Mouse (Mus musculus) forebrain, embryonic 14.5 days (tissue): ENCODE data around the gene Mgat3. TPM values are rescaled to one million over a fixed set of nuclear protein-coding genes. Genes with fewer than 3 reads are reported as not detected.

Experiments used
- ATAC-seq: fragments of 200-750 bp; cut with Nextera tagmentation; 2 replicates; pipeline ENCODE4 v1.8.0; 2017; ENCODE audit warnings: mild to moderate bottlenecking, moderate library complexity
- DNase-seq: peaks from one replicate; pipeline ENCODE4 v3.0.0-alpha.2; 2015; ENCODE audit warnings: low spot score
- H3K27ac ChIP-seq: fragments of 300-500 bp; sonication (generic); 2 replicates; pipeline ENCODE4 v1.5.1; 2014; ENCODE audit warnings: low read depth, mild to moderate bottlenecking, control low read depth, low read length, moderate library complexity
- H3K27me3 ChIP-seq: fragments of 300-500 bp; sonication (generic); replicated peaks from 2 replicates; pipeline ENCODE4 v1.6.1; 2014; ENCODE audit warnings: low read length, control low read depth, mixed read lengths; ENCODE audit not compliant: control insufficient read depth, insufficient read depth
- H3K36me3 ChIP-seq: fragments of 300-500 bp; sonication (generic); 2 replicates; pipeline ENCODE4 v1.6.1; 2014; ENCODE audit warnings: low read length, control low read depth; ENCODE audit not compliant: control insufficient read depth, insufficient read depth
- H3K4me1 ChIP-seq: fragments of 300-500 bp; sonication (generic); 2 replicates; pipeline ENCODE4 v1.6.1; 2014; ENCODE audit warnings: antibody characterized with exemption, low read length, control low read depth; ENCODE audit not compliant: control insufficient read depth, insufficient read depth
- H3K4me2 ChIP-seq: fragments of 300-500 bp; sonication (generic); 2 replicates; pipeline ENCODE4 v1.6.1; 2014; ENCODE audit warnings: mild to moderate bottlenecking, control low read depth, low read length
- H3K4me3 ChIP-seq: fragments of 300-500 bp; sonication (generic); 2 replicates; pipeline ENCODE4 v1.5.1; 2014; ENCODE audit warnings: low read depth, low read length, control low read depth
- H3K9ac ChIP-seq: fragments of 300-500 bp; sonication (generic); 2 replicates; pipeline ENCODE4 v1.6.1; 2014; ENCODE audit warnings: mild to moderate bottlenecking, low read length, control low read depth, moderate library complexity
- H3K9me3 ChIP-seq: fragments of 300-500 bp; sonication (generic); replicated peaks from 2 replicates; pipeline ENCODE4 v1.6.1; 2016; ENCODE audit warnings: low read length, control low read depth, mixed read lengths; ENCODE audit not compliant: control insufficient read depth
- WGBS: fragments of 180-500 bp; shearing (Covaris S2); extraction: QIAGEN DNeasy Blood & Tissue Kit; methylation state at CpG from one replicate; pipeline ENCODE4 v1.1.7; 2014; 5-methylcytosine and 5-hydroxymethylcytosine counted together
- polyA plus RNA-seq: library from polyadenylated mRNA; unstranded; fragments of >200 nt; fragmentation: Nextera tagmentation; extraction: Ambion mirVana; gene quantifications from 2 replicates; pipeline ENCODE4 v1.2.1, GENCODE M21; 2014

Gene Mgat3
- polyA plus RNA-seq, 1 experiment from 2014 or later = 11.7 TPM

DNA sequence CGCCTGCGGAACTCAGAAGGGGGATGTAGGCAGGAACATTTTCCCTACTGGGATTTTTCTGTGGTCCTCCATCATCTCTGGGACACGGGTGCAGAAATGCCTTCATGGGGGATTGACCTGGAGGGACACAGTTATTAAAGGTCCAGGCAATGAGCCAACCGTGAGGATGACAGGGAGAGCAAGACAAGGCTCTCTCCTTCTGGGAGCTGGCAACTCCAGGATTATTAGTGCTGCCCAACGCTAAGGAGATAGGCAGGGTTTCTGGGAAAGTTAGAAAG lies 1.0 kb downstream of the Mgat3 start:
- peak overlapping the region; percentile 92 for H3K4me3 ChIP-seq
- peaks cover 10% of the 10 kb centered on the region; the same call in 1 of the 2 replicates for H3K4me1 ChIP-seq
- no peaks in the 10 kb centered on the region for H3K36me3 ChIP-seq
- 2% methylated on average over 5 of the region's 5 CpGs for WGBS
- no peaks in the 10 kb centered on the region for H3K9me3 ChIP-seq
- no peak for ATAC-seq
- H3K4me2 ChIP-seq = peak overlapping the region; percentile 85
- DNase-seq = peak; percentile 28
- H3K9ac ChIP-seq = peak overlapping the region; percentile 97
- no peaks in the 10 kb centered on the region for H3K27me3 ChIP-seq
- peak overlapping the region; percentile 49; the same call in 1 of the 2 replicates for H3K27ac ChIP-seq

DNA sequence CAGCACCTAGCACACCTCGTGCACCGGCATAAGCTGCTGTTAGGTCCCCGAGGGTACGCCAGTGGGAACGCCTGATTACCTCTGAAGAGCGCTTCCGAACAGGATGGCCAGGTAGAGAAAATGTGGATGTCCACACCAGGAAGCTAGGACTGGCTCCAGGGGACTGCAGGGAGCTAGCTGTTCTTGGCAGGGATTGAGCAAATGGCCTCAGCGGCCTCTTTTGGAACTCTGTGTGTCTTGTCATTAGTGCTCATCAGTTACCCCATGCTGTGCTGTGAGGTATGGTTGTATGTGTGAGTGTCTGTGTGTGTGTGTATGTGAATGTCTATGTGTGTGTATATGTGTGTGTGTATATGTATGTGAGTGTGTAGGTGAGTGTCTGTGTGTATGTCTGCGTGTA lies 1.8 kb downstream of the Mgat3 start:
- 71% methylated on average over 9 of the region's 9 CpGs for WGBS
- H3K36me3 ChIP-seq = no peaks in the 10 kb centered on the region
- peak overlapping the region; percentile 42; the same call in 1 of the 2 replicates for H3K9ac ChIP-seq
- H3K27ac ChIP-seq = no peak overlapping the region
- H3K27me3 ChIP-seq = no peaks in the 10 kb centered on the region
- no peak for DNase-seq
- no peak for ATAC-seq
- peak overlapping the region; percentile 92 for H3K4me3 ChIP-seq
- no peaks in the 10 kb centered on the region for H3K9me3 ChIP-seq
- H3K4me2 ChIP-seq = peak overlapping the region; percentile 85
- peaks cover 10% of the 10 kb centered on the region; the same call in 1 of the 2 replicates for H3K4me1 ChIP-seq

DNA sequence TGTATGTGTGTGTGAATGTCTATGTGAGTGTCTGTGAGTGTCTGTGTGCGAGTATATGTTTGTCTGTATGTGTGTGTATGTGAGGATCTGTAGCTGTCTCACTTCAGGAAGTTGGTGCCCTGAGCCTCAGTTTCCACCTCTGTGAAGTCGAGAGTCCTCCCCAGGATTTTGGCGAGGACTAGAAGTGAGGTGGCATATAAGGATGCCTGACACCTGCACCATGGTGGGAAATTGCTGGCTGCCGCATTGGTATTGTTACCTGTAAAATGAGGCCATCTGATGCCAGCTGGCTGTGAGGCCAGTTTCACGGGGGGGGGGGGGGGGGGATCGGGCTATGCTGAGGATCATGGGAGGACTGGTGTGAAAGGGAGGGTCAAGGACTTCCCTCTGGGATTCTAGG lies 2.2 kb downstream of the Mgat3 start:
- Histone ChIP-seq H3K4me3 (peak overlapping the region; percentile 92; the same call in 1 of the 2 replicates), H3K9me3 (no peaks in the 10 kb centered on the region), H3K36me3 (no peaks in the 10 kb centered on the region), H3K9ac (no peak overlapping the region), H3K4me1 (peaks cover 10% of the 10 kb centered on the region; the same call in 1 of the 2 replicates), H3K27me3 (no peaks in the 10 kb centered on the region), H3K27ac (no peak overlapping the region), H3K4me2 (peak overlapping the region; percentile 85)
- WGBS = 61% methylated on average over 6 of the region's 6 CpGs
- DNase-seq (no peak), ATAC-seq (no peak)

- no peaks in the 10 kb centered on the region for H3K4me1 ChIP-seq
- H3K36me3 ChIP-seq = no peaks in the 10 kb centered on the region
- no peaks in the 10 kb centered on the region for H3K27me3 ChIP-seq
- H3K4me2 ChIP-seq = no peak overlapping the region
- H3K4me3 ChIP-seq = no peak overlapping the region
- peak; percentile 53 for DNase-seq
- H3K27ac ChIP-seq = no peak overlapping the region
- no peaks in the 10 kb centered on the region for H3K9me3 ChIP-seq
- no peak for ATAC-seq
- no peak overlapping the region for H3K9ac ChIP-seq
- 81% methylated on average over 7 of the region's 7 CpGs for WGBS
Measured at GRCm38 (mm10) chr15:80181561-80181960, 8.0 kb downstream of the Mgat3 start.

DNA sequence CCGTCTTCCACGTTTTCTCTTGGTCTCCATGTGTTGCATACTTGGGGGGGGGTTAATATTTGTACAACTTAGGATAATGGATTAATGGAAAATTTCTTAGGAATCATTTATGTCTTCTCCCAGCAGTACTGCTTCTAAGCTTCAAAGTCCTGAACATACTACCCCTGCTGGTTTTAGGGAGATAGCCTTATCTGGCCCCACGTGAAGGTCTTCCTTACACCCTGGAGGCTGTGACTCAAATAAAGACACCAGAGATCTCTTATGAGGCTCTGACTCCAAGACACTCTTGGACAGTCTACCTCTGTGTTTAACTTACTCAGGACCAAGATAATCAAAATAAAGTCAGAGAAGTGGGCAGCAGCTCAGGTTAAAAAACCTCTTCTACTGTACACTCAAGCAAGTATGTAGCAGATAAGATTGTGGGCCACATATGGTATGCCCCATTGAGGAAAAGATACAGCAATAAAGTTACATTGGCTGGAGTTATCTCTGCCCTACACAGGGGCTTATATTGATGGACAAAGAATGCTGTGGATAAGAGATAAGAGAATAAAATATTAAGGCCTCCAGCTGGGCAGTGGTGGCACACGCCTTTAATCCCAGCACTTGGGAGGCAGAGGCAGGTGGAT lies 8.7 kb downstream of the Mgat3 start:
- ATAC-seq (no peak), DNase-seq (no peak)
- no peaks in the 10 kb centered on the region for H3K27me3 ChIP-seq
- H3K4me2 ChIP-seq = no peak overlapping the region
- H3K4me1 ChIP-seq = no peaks in the 10 kb centered on the region
- no peak overlapping the region for H3K27ac ChIP-seq
- H3K9ac ChIP-seq = no peak overlapping the region
- no peak overlapping the region for H3K4me3 ChIP-seq
- 95% methylated on average over 4 of the region's 4 CpGs for WGBS
- no peaks in the 10 kb centered on the region for H3K9me3 ChIP-seq
- H3K36me3 ChIP-seq = no peaks in the 10 kb centered on the region

- DNase-seq = no peak
- H3K27me3 ChIP-seq = no peaks in the 10 kb centered on the region
- H3K9ac ChIP-seq = no peak overlapping the region
- 87% methylated on average over 5 of the region's 5 CpGs for WGBS
- no peak overlapping the region for H3K4me2 ChIP-seq
- H3K36me3 ChIP-seq = no peaks in the 10 kb centered on the region
- no peak overlapping the region for H3K4me3 ChIP-seq
- H3K4me1 ChIP-seq = no peaks in the 10 kb centered on the region
- no peak overlapping the region for H3K27ac ChIP-seq
- H3K9me3 ChIP-seq = no peaks in the 10 kb centered on the region
- ATAC-seq = no peak
Measured at GRCm38 (mm10) chr15:80188927-80189326, 15.4 kb downstream of the Mgat3 start.

DNA sequence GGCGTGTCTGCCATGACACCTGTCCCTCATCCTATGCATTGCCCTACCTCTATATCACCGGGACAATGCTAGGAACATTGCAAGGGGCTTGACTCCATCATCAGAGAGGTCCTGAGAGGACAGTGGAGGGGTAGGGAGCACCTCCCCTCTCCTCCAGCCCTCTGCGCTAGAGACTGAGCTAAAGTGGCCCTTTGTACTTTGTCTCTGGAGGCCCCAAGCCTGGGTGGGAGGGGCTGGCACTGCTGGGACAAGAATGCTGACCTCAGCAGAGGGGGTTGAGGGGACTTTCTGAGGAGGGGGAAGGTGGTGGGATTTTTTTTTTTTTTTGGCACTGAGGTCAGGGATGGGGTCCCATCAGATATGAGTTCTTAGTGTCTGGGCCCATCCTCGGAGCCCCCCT lies 16.6 kb downstream of the Mgat3 start:
- H3K4me2 ChIP-seq = no peak overlapping the region

GRCm38 (mm10) chr15:80191585-80192245 lies 18.2 kb downstream of the Mgat3 start:
- Histone ChIP-seq H3K4me3 (no peak overlapping the region), H3K27ac (no peak overlapping the region), H3K27me3 (no peaks in the 10 kb centered on the region), H3K4me2 (no peak overlapping the region), H3K9me3 (no peaks in the 10 kb centered on the region), H3K9ac (no peak overlapping the region), H3K4me1 (no peaks in the 10 kb centered on the region), H3K36me3 (no peaks in the 10 kb centered on the region)
- DNase-seq (no peak), ATAC-seq (no peak)
- WGBS = 84% methylated on average over 8 of the region's 8 CpGs

More for the DNA sequence above, 16.6 kb downstream of the Mgat3 start:
- H3K9me3 ChIP-seq = no peaks in the 10 kb centered on the region
- no peaks in the 10 kb centered on the region for H3K36me3 ChIP-seq
- DNase-seq = no peak
- H3K27me3 ChIP-seq = no peaks in the 10 kb centered on the region
- H3K27ac ChIP-seq = no peak overlapping the region
- ATAC-seq = no peak
- no peak overlapping the region for H3K4me3 ChIP-seq
- no peaks in the 10 kb centered on the region for H3K4me1 ChIP-seq
- 70% methylated on average over 4 of the region's 4 CpGs for WGBS
- H3K9ac ChIP-seq = no peak overlapping the region

GRCm38 (mm10) chr15:80192246-80192585 lies 18.7 kb downstream of the Mgat3 start:
- no peak overlapping the region for H3K27ac ChIP-seq
- H3K9me3 ChIP-seq = no peaks in the 10 kb centered on the region
- no peak overlapping the region for H3K9ac ChIP-seq
- WGBS = 88% methylated on average over 6 of the region's 6 CpGs
- H3K36me3 ChIP-seq = no peaks in the 10 kb centered on the region
- no peaks in the 10 kb centered on the region for H3K27me3 ChIP-seq
- H3K4me2 ChIP-seq = no peak overlapping the region
- ATAC-seq (no peak), DNase-seq (no peak)
- H3K4me1 ChIP-seq = no peaks in the 10 kb centered on the region
- no peak overlapping the region for H3K4me3 ChIP-seq
